Mouse (Mus musculus) adrenal gland, postnatal 14 days (tissue): ENCODE results near the gene Abl2. TPM values are rescaled to one million over a fixed set of nuclear protein-coding genes. Genes with fewer than 3 reads are reported as not detected.

Source experiments
- DNase-seq: peaks from one replicate; pipeline ENCODE4 v3.0.0; 2021; ENCODE audit warnings: mixed read lengths
- total RNA-seq: library from RNA; stranded (reverse); gene quantifications from 2 replicates; pipeline ENCODE4 v1.2.3, GENCODE M21; 2021

The Abl2 gene
- total RNA-seq, 1 experiment from 2014 or later: 19.9 TPM

GRCm38 (mm10) chr1:156585512-156585911 is 26.9 kb downstream of the Abl2 start:
- DNase-seq: no peak

GRCm38 (mm10) chr1:156589811-156590305 is 31.3 kb downstream of the Abl2 start:
- DNase-seq: no peak

GRCm38 (mm10) chr1:156590357-156590756 is 31.8 kb downstream of the Abl2 start:
- no peak for DNase-seq

GRCm38 (mm10) chr1:156593267-156593666 is 34.7 kb downstream of the Abl2 start:
- no peak for DNase-seq

GRCm38 (mm10) chr1:156597089-156597488 is 38.5 kb downstream of the Abl2 start:
- no peak for DNase-seq

- no peak for DNase-seq
Measured at GRCm38 (mm10) chr1:156602545-156602944, 44.0 kb downstream of the Abl2 start.

GRCm38 (mm10) chr1:156605094-156605866 is 46.7 kb downstream of the Abl2 start:
- DNase-seq: no peak

GRCm38 (mm10) chr1:156605940-156606339 is 47.4 kb downstream of the Abl2 start:
- no peak for DNase-seq

- no peak for DNase-seq
Measured at GRCm38 (mm10) chr1:156608496-156608895, 49.9 kb downstream of the Abl2 start.

- no peak for DNase-seq
Measured at GRCm38 (mm10) chr1:156610257-156610656, 51.7 kb downstream of the Abl2 start.

GRCm38 (mm10) chr1:156613855-156614530 is 55.4 kb downstream of the Abl2 start:
- peak; percentile 25 for DNase-seq

- no peak for DNase-seq
Measured at GRCm38 (mm10) chr1:156614710-156615109, 56.1 kb downstream of the Abl2 start.

GRCm38 (mm10) chr1:156615381-156616133 is 57.0 kb downstream of the Abl2 start:
- DNase-seq: peak; percentile 90

- DNase-seq: no peak
Measured at GRCm38 (mm10) chr1:156616989-156617598, 58.5 kb downstream of the Abl2 start.

GRCm38 (mm10) chr1:156617811-156618210 is 59.2 kb downstream of the Abl2 start:
- DNase-seq: no peak

- no peak for DNase-seq
Measured at GRCm38 (mm10) chr1:156620292-156620909, 61.8 kb downstream of the Abl2 start.

- no peak for DNase-seq
Measured at GRCm38 (mm10) chr1:156620951-156621350, 62.4 kb downstream of the Abl2 start.

- DNase-seq: no peak
Measured at GRCm38 (mm10) chr1:156624231-156624630, 65.6 kb downstream of the Abl2 start.

GRCm38 (mm10) chr1:156626729-156627128 is 68.1 kb downstream of the Abl2 start:
- DNase-seq: no peak

- DNase-seq: no peak
Measured at GRCm38 (mm10) chr1:156629984-156630383, 71.4 kb downstream of the Abl2 start.

GRCm38 (mm10) chr1:156630965-156631364 is 72.4 kb downstream of the Abl2 start:
- DNase-seq: peak; percentile 22

GRCm38 (mm10) chr1:156633095-156633494 is 74.5 kb downstream of the Abl2 start:
- peak; percentile 51 for DNase-seq
